Mouse (Mus musculus): ENCODE data around the gene Eml6.

GRCm38 (mm10) chr11:29864269-29864668, 161.6 kb downstream of the Eml6 start:
- TF ChIP-seq CTCF (conservative IDR thresholded peaks at IDR 0.05; ENCODE audit: insufficient read depth, insufficient read length, low read depth, low read length), result no peak
- TF ChIP-seq POLR2A (IDR thresholded peaks at IDR 0.05; ENCODE audit: low read depth, low read length), result no peak

All from kidney, adult 2 months (tissue).